Mouse (Mus musculus): ENCODE data around the gene Cyp2j5. TPM values are rescaled to one million over a fixed set of nuclear protein-coding genes. Genes with fewer than 3 reads are reported as not detected.
"Not testable (repeated sequence)": the region's sequence is repeated elsewhere in the genome, so short reads cannot be mapped to it uniquely, and the experiment has no call there.

Gene Cyp2j5
- polyA plus RNA-seq, 1 experiment from 2014 or later: not detected

- DNase-seq (ENCODE audit: low spot score): no peak
- H3K27ac ChIP-seq (ENCODE audit: low read depth, low read length): no peak overlapping the region
- H3K9me3 ChIP-seq (ENCODE audit: control insufficient read depth, low read length): no peaks in the 10 kb centered on the region
- no peak overlapping the region for H3K4me2 ChIP-seq (ENCODE audit: low read depth)
- WGBS: 21% methylated on average over 1 of the region's 1 CpGs
- no peak overlapping the region for H3K9ac ChIP-seq (ENCODE audit: low read length)
- ATAC-seq (ENCODE audit: insufficient read depth, low FRiP score, low TSS enrichment): no peak
- no peaks in the 10 kb centered on the region for H3K4me1 ChIP-seq (ENCODE audit: control insufficient read depth, insufficient read depth, low read length)
- H3K27me3 ChIP-seq (ENCODE audit: control insufficient read depth, insufficient read depth, low read length): no peaks in the 10 kb centered on the region
- H3K4me3 ChIP-seq (ENCODE audit: low read depth, low read length): no peak overlapping the region
- no peaks in the 10 kb centered on the region for H3K36me3 ChIP-seq (ENCODE audit: control insufficient read depth, insufficient read depth, low read length)
Measured at GRCm38 (mm10) chr4:96680233-96680632, 16.3 kb upstream of the Cyp2j5 start.

- Histone ChIP-seq H3K36me3 (ENCODE audit: control insufficient read depth, insufficient read depth, low read length) (no peaks in the 10 kb centered on the region), H3K27ac (ENCODE audit: low read depth, low read length) (no peak overlapping the region), H3K27me3 (ENCODE audit: control insufficient read depth, insufficient read depth, low read length) (no peaks in the 10 kb centered on the region), H3K4me3 (ENCODE audit: low read depth, low read length) (no peak overlapping the region), H3K9me3 (ENCODE audit: control insufficient read depth, low read length) (no peaks in the 10 kb centered on the region), H3K4me2 (ENCODE audit: low read depth) (no peak overlapping the region), H3K9ac (ENCODE audit: low read length) (no peak overlapping the region), H3K4me1 (ENCODE audit: control insufficient read depth, insufficient read depth, low read length) (no peaks in the 10 kb centered on the region)
- DNase-seq (ENCODE audit: low spot score): no peak
- ATAC-seq (ENCODE audit: insufficient read depth, low FRiP score, low TSS enrichment): no peak
- WGBS: 89% methylated on average over 1 of the region's 1 CpGs
Measured at GRCm38 (mm10) chr4:96664668-96665454, 907 bp upstream of the Cyp2j5 start.

GRCm38 (mm10) chr4:96635455-96635854 lies 28.5 kb downstream of the Cyp2j5 start:
- DNase-seq (ENCODE audit: low spot score) (no peak), ATAC-seq (ENCODE audit: insufficient read depth, low FRiP score, low TSS enrichment) (no peak)
- no peaks in the 10 kb centered on the region for H3K4me1 ChIP-seq (ENCODE audit: control insufficient read depth, insufficient read depth, low read length)
- WGBS: 77% methylated on average over 1 of the region's 1 CpGs
- no peaks in the 10 kb centered on the region for H3K36me3 ChIP-seq (ENCODE audit: control insufficient read depth, insufficient read depth, low read length)
- H3K27me3 ChIP-seq (ENCODE audit: control insufficient read depth, insufficient read depth, low read length): no peaks in the 10 kb centered on the region
- H3K27ac ChIP-seq (ENCODE audit: low read depth, low read length): no peak overlapping the region
- H3K9me3 ChIP-seq (ENCODE audit: control insufficient read depth, low read length): no peaks in the 10 kb centered on the region
- no peak overlapping the region for H3K4me2 ChIP-seq (ENCODE audit: low read depth)
- no peak overlapping the region for H3K9ac ChIP-seq (ENCODE audit: low read length)
- H3K4me3 ChIP-seq (ENCODE audit: low read depth, low read length): no peak overlapping the region

GRCm38 (mm10) chr4:96622474-96622873 lies 41.5 kb downstream of the Cyp2j5 start:
- H3K27me3 ChIP-seq (ENCODE audit: control insufficient read depth, insufficient read depth, low read length): no peaks in the 10 kb centered on the region
- no peaks in the 10 kb centered on the region for H3K4me1 ChIP-seq (ENCODE audit: control insufficient read depth, insufficient read depth, low read length)
- H3K9me3 ChIP-seq (ENCODE audit: control insufficient read depth, low read length): no peaks in the 10 kb centered on the region
- ATAC-seq (ENCODE audit: insufficient read depth, low FRiP score, low TSS enrichment) (no peak), DNase-seq (ENCODE audit: low spot score) (no peak)
- H3K27ac ChIP-seq (ENCODE audit: low read depth, low read length): no peak overlapping the region
- 92% methylated on average over 1 of the region's 1 CpGs for WGBS
- H3K9ac ChIP-seq (ENCODE audit: low read length): no peak overlapping the region
- no peak overlapping the region for H3K4me3 ChIP-seq (ENCODE audit: low read depth, low read length)
- H3K36me3 ChIP-seq (ENCODE audit: control insufficient read depth, insufficient read depth, low read length): no peaks in the 10 kb centered on the region
- H3K4me2 ChIP-seq (ENCODE audit: low read depth): no peak overlapping the region

- WGBS: 52% methylated on average over 4 of the region's 4 CpGs
- H3K4me1 ChIP-seq (ENCODE audit: control insufficient read depth, insufficient read depth, low read length): no peaks in the 10 kb centered on the region
- no peak overlapping the region for H3K27ac ChIP-seq (ENCODE audit: low read depth, low read length)
- no peaks in the 10 kb centered on the region for H3K27me3 ChIP-seq (ENCODE audit: control insufficient read depth, insufficient read depth, low read length)
- no peak overlapping the region; the same call in 1 of the 2 replicates for H3K4me2 ChIP-seq (ENCODE audit: low read depth)
- H3K9ac ChIP-seq (ENCODE audit: low read length): no peak overlapping the region
- H3K9me3 ChIP-seq (ENCODE audit: control insufficient read depth, low read length): no peaks in the 10 kb centered on the region
- ATAC-seq (ENCODE audit: insufficient read depth, low FRiP score, low TSS enrichment) (peak; percentile 17; the same call in 1 of the 2 replicates), DNase-seq (ENCODE audit: low spot score) (peak; percentile 12)
- no peak overlapping the region for H3K4me3 ChIP-seq (ENCODE audit: low read depth, low read length)
- H3K36me3 ChIP-seq (ENCODE audit: control insufficient read depth, insufficient read depth, low read length): no peaks in the 10 kb centered on the region
Measured at GRCm38 (mm10) chr4:96591791-96592150, 72.2 kb downstream of the Cyp2j5 start.

GRCm38 (mm10) chr4:96590911-96591790 lies 72.8 kb downstream of the Cyp2j5 start, which contains the start of gene Cyp2j9:
Gene Cyp2j9, minus strand, starts transcription at chr4:96591578.
- H3K27ac ChIP-seq (ENCODE audit: low read depth, low read length): no peak within 1 kb of the TSS
- H3K9me3 ChIP-seq (ENCODE audit: control insufficient read depth, low read length): no peaks in the 10 kb centered on the region

GRCm38 (mm10) chr4:96581425-96582088 lies 82.4 kb downstream of the Cyp2j5 start:
- Histone ChIP-seq H3K36me3 (ENCODE audit: control insufficient read depth, insufficient read depth, low read length) (no peaks in the 10 kb centered on the region), H3K9me3 (ENCODE audit: control insufficient read depth, low read length) (no peaks in the 10 kb centered on the region), H3K27ac (ENCODE audit: low read depth, low read length) (no peak overlapping the region), H3K27me3 (ENCODE audit: control insufficient read depth, insufficient read depth, low read length) (no peaks in the 10 kb centered on the region), H3K4me2 (ENCODE audit: low read depth) (no peak overlapping the region), H3K9ac (ENCODE audit: low read length) (no peak overlapping the region), H3K4me1 (ENCODE audit: control insufficient read depth, insufficient read depth, low read length) (no peaks in the 10 kb centered on the region), H3K4me3 (ENCODE audit: low read depth, low read length) (no peak overlapping the region)
- 78% methylated on average over 1 of the region's 1 CpGs for WGBS
- ATAC-seq (ENCODE audit: insufficient read depth, low FRiP score, low TSS enrichment) (no peak), DNase-seq (ENCODE audit: low spot score) (no peak)

More at GRCm38 (mm10) chr4:96590911-96591790, 72.8 kb downstream of the Cyp2j5 start, which contains the start of gene Cyp2j9:
- WGBS: 12% methylated on average over 18 of the region's 18 CpGs
- H3K27me3 ChIP-seq (ENCODE audit: control insufficient read depth, insufficient read depth, low read length): no peaks in the 10 kb centered on the region
- H3K36me3 ChIP-seq (ENCODE audit: control insufficient read depth, insufficient read depth, low read length): no peaks in the 10 kb centered on the region
- peak within 1 kb of the TSS; percentile 19; the same call in 1 of the 2 replicates for H3K4me3 ChIP-seq (ENCODE audit: low read depth, low read length)
- no peaks in the 10 kb centered on the region for H3K4me1 ChIP-seq (ENCODE audit: control insufficient read depth, insufficient read depth, low read length)
- peak; percentile 37 for DNase-seq (ENCODE audit: low spot score)
- peak within 1 kb of the TSS; percentile 29; the same call in 1 of the 2 replicates for H3K9ac ChIP-seq (ENCODE audit: low read length)
- peak; percentile 58; the same call in 1 of the 2 replicates for ATAC-seq (ENCODE audit: insufficient read depth, low FRiP score, low TSS enrichment)
- peak within 1 kb of the TSS; percentile 45 for H3K4me2 ChIP-seq (ENCODE audit: low read depth)

- WGBS: 60% methylated on average over 6 of the region's 6 CpGs
- ATAC-seq (ENCODE audit: insufficient read depth, low FRiP score, low TSS enrichment); H3K9me3 ChIP-seq (ENCODE audit: control insufficient read depth, low read length): not testable (repeated sequence)
Measured at GRCm38 (mm10) chr4:96580351-96580750, 83.6 kb downstream of the Cyp2j5 start.

More at GRCm38 (mm10) chr4:96580351-96580750, 83.6 kb downstream of the Cyp2j5 start:
- not testable (repeated sequence) for H3K27ac ChIP-seq (ENCODE audit: low read depth, low read length); H3K4me2 ChIP-seq (ENCODE audit: low read depth); H3K4me1 ChIP-seq (ENCODE audit: control insufficient read depth, insufficient read depth, low read length); H3K9ac ChIP-seq (ENCODE audit: low read length); H3K4me3 ChIP-seq (ENCODE audit: low read depth, low read length); H3K27me3 ChIP-seq (ENCODE audit: control insufficient read depth, insufficient read depth, low read length); H3K36me3 ChIP-seq (ENCODE audit: control insufficient read depth, insufficient read depth, low read length); DNase-seq (ENCODE audit: low spot score)

Data from neural tube, embryonic 11.5 days (tissue).